Mouse (Mus musculus) G1E (cell line): Measurements from ENCODE around the gene Gabrp.

Experiments used
- CTCF ChIP-seq: IDR thresholded peaks from 2 replicates; pipeline ENCODE4 v1.5.1; 2012; ENCODE audit warnings: low read depth, low read length, inconsistent platforms, mixed read lengths
- GATA1 ChIP-seq: IDR thresholded peaks from 2 replicates; pipeline ENCODE4 v1.6.1; 2012; ENCODE audit warnings: borderline replicate concordance, low read length, inconsistent platforms, mixed read lengths
- GATA2 ChIP-seq: IDR thresholded peaks from 2 replicates; pipeline ENCODE4 v1.6.1; 2012; ENCODE audit warnings: low read depth, low read length, inconsistent platforms, borderline replicate concordance
- POLR2AphosphoS5 ChIP-seq: IDR thresholded peaks from 2 replicates; pipeline ENCODE4 v1.6.1; 2012; ENCODE audit warnings: low read depth, low read length, inconsistent platforms; ENCODE audit not compliant: insufficient replicate concordance
- TAL1 ChIP-seq: conservative IDR thresholded peaks from 2 replicates; pipeline ENCODE4 v1.6.1; 2012; ENCODE audit warnings: low read depth, low read length, inconsistent platforms, mixed read lengths

- TF ChIP-seq GATA1 (no peak), CTCF (no peak), TAL1 (no peak), GATA2 (no peak), POLR2AphosphoS5 (no peak)
Measured at GRCm38 (mm10) chr11:33512854-33513375, 65.8 kb downstream of the Gabrp start.
